8 mouse cellular contexts compared by ENCODE assay signal in genomic region chr7:64871987-64872742, GRCm38 (mm10). TPM values are rescaled to one million over a fixed set of nuclear protein-coding genes. Genes with fewer than 3 reads are reported as not detected.
DNase-seq lines count a peak whose midpoint lies in the region; ATAC-seq lines count a peak whose summit lies in the region.

No protein-coding gene starts in this region.

- no peaks in the 10 kb centered on the region for H3K9me3 ChIP-seq in kidney, embryonic 16.5 days (ENCODE audit: low read length)
- H3K9me3 ChIP-seq in forebrain, embryonic 16.5 days (ENCODE audit: control insufficient read depth, low read length): no peaks in the 10 kb centered on the region
- H3K9me3 ChIP-seq in liver, embryonic 16.5 days (replicated peaks; ENCODE audit: control insufficient read depth, low read length): no peaks in the 10 kb centered on the region
- no peaks in the 10 kb centered on the region for H3K9me3 ChIP-seq in stomach, embryonic 16.5 days (replicated peaks; ENCODE audit: control insufficient read depth, low read length)

- peak overlapping the region; percentile 98 for H3K9ac ChIP-seq in kidney, embryonic 16.5 days (replicated peaks; ENCODE audit: low read length)
- peak overlapping the region; percentile 93 for H3K9ac ChIP-seq in forebrain, embryonic 16.5 days (replicated peaks; ENCODE audit: low read depth, low read length)
- H3K9ac ChIP-seq in liver, embryonic 16.5 days (ENCODE audit: low read depth, low read length): peak overlapping the region; percentile 93
- H3K9ac ChIP-seq in stomach, embryonic 16.5 days (ENCODE audit: low read length): peak overlapping the region; percentile 98

- no peaks in the 10 kb centered on the region for H3K36me3 ChIP-seq in kidney, embryonic 16.5 days (ENCODE audit: insufficient read depth, low read length)
- H3K36me3 ChIP-seq in forebrain, embryonic 16.5 days (ENCODE audit: control insufficient read depth, insufficient read depth): no peaks in the 10 kb centered on the region
- H3K36me3 ChIP-seq in liver, embryonic 16.5 days (ENCODE audit: control insufficient read depth, insufficient read depth): no peaks in the 10 kb centered on the region
- H3K36me3 ChIP-seq in stomach, embryonic 16.5 days (ENCODE audit: control insufficient read depth, insufficient read depth, low read length): no peaks in the 10 kb centered on the region

- H3K4me2 ChIP-seq in kidney, embryonic 16.5 days (replicated peaks; ENCODE audit: low read depth, low read length): peak overlapping the region; percentile 68
- peak overlapping the region; percentile 98 for H3K4me2 ChIP-seq in forebrain, embryonic 16.5 days (ENCODE audit: low read length)
- H3K4me2 ChIP-seq in liver, embryonic 16.5 days (ENCODE audit: low read depth, low read length): peak overlapping the region; percentile 69
- peak overlapping the region; percentile 97 for H3K4me2 ChIP-seq in stomach, embryonic 16.5 days (ENCODE audit: low read depth, low read length)

- H3K4me3 ChIP-seq in kidney, embryonic 16.5 days (ENCODE audit: low read length): peak overlapping the region; percentile 94
- peak overlapping the region; percentile 93 for H3K4me3 ChIP-seq in forebrain, embryonic 16.5 days (replicated peaks; ENCODE audit: low read length)
- peak overlapping the region; percentile 96 for H3K4me3 ChIP-seq in liver, embryonic 16.5 days (ENCODE audit: low read depth, low read length)
- peak overlapping the region; percentile 91 for H3K4me3 ChIP-seq in stomach, embryonic 16.5 days (replicated peaks; ENCODE audit: low read length)

- peak overlapping the region; percentile 97 for H3K27ac ChIP-seq in kidney, embryonic 16.5 days (ENCODE audit: low read length)
- peak overlapping the region; percentile 95 for H3K27ac ChIP-seq in forebrain, embryonic 16.5 days (ENCODE audit: low read length)
- H3K27ac ChIP-seq in liver, embryonic 16.5 days (ENCODE audit: low read length): peak overlapping the region; percentile 88
- peak overlapping the region; percentile 97 for H3K27ac ChIP-seq in stomach, embryonic 16.5 days (ENCODE audit: low read length)

- under 1% methylated on average over 33 of the region's 33 CpGs for WGBS in kidney, embryonic 16.5 days
- WGBS in forebrain, embryonic 16.5 days: under 1% methylated on average over 33 of the region's 33 CpGs
- 2% methylated on average over 33 of the region's 33 CpGs for WGBS in liver, embryonic 16.5 days (ENCODE audit: insufficient replicate concordance)
- 1% methylated on average over 33 of the region's 33 CpGs for WGBS in stomach, embryonic 16.5 days

- no peak for DNase-seq in kidney, adult 11 months
- peak; percentile 24 for DNase-seq in WW6 (ENCODE audit: low read depth, low spot score)
- DNase-seq in layer of hippocampus, adult 9-10 months (ENCODE audit: low spot score): no peak
- DNase-seq in urinary bladder, adult 2 months (ENCODE audit: low spot score): no peak

- no peaks in the 10 kb centered on the region for H3K27me3 ChIP-seq in kidney, embryonic 16.5 days (ENCODE audit: insufficient read depth, low read length)
- H3K27me3 ChIP-seq in forebrain, embryonic 16.5 days (replicated peaks; ENCODE audit: control insufficient read depth, insufficient read depth, low read length): no peaks in the 10 kb centered on the region
- no peaks in the 10 kb centered on the region for H3K27me3 ChIP-seq in liver, embryonic 16.5 days (ENCODE audit: control insufficient read depth, insufficient read depth, low read depth, low read length)
- no peaks in the 10 kb centered on the region for H3K27me3 ChIP-seq in stomach, embryonic 16.5 days (ENCODE audit: control insufficient read depth, insufficient read depth, low read length)

- peak; percentile 66 for ATAC-seq in kidney, embryonic 16.5 days (ENCODE audit: low FRiP score, low TSS enrichment)
- peak; percentile 59 for ATAC-seq in forebrain, embryonic 16.5 days
- peak; percentile 30 for ATAC-seq in liver, embryonic 16.5 days (ENCODE audit: low read depth)
- peak; percentile 45 for ATAC-seq in stomach, embryonic 16.5 days (ENCODE audit: insufficient read depth, low FRiP score)

- H3K4me1 ChIP-seq in kidney, embryonic 16.5 days (ENCODE audit: insufficient read depth, low read length): peaks cover 8% of the 10 kb centered on the region
- H3K4me1 ChIP-seq in forebrain, embryonic 16.5 days (replicated peaks; ENCODE audit: control insufficient read depth, insufficient read depth, low read length): peaks cover 33% of the 10 kb centered on the region
- peaks cover 14% of the 10 kb centered on the region for H3K4me1 ChIP-seq in liver, embryonic 16.5 days (ENCODE audit: control insufficient read depth, low read depth, low read length)
- H3K4me1 ChIP-seq in stomach, embryonic 16.5 days (ENCODE audit: control insufficient read depth, insufficient read depth, low read length): peaks cover 13% of the 10 kb centered on the region

RNA-seq across cellular contexts. Expression of gene Nsmce3, which starts 0.6 kb away (rescaled TPM):
- polyA plus RNA-seq in kidney, embryonic 16.5 days (2015; fragmentation: Nextera tagmentation; extraction: Ambion mirVana): 10.4 and 10.8 TPM in 2 replicates
- 9.5 and 9.9 TPM in 2 replicates for polyA plus RNA-seq in forebrain, embryonic 16.5 days (2015; fragmentation: Nextera tagmentation; extraction: Ambion mirVana)
- 4.1 and 5.1 TPM in 2 replicates for polyA plus RNA-seq in liver, embryonic 16.5 days (2015; fragmentation: Nextera tagmentation; extraction: Ambion mirVana)
- polyA plus RNA-seq in stomach, embryonic 16.5 days (2015; fragmentation: Nextera tagmentation; extraction: Ambion mirVana): 9.7 and 10.6 TPM in 2 replicates
- polyA plus RNA-seq in urinary bladder, adult 2 months (2012; rRNA removed): 5.7 and 6.0 TPM in 2 replicates
